Mouse (Mus musculus) megakaryocyte, embryonic 14.5 days (primary cell): ENCODE results near the gene Men1.

Experiments used
- FLI1 ChIP-seq: IDR thresholded peaks from 2 replicates; pipeline ENCODE4 v1.6.1; 2012; ENCODE audit warnings: low read length, inconsistent platforms, mixed read lengths
- GATA1 ChIP-seq: IDR thresholded peaks from 3 replicates; pipeline ENCODE4 v1.6.1; 2012; ENCODE audit warnings: mixed read lengths, low read length, inconsistent platforms, borderline replicate concordance

DNA sequence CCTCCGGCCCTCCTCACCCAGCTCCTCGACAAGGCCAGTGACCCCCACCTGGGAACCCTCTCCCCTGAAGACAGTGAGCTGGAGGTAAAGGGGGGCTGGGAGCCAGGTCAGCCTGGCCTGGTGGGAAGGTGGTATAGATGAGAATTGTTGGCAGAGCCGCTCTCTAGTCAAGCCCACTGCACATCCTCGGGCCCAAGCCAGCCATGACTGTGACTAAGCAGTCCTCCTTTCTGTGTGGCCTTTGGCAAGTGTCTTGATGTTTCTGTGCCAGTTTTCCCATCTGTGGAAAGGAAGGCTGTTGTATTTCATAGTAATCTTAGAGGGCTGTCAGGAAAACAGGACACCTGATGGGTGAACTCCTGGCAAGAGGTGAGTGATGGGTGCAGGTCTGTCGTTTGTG, 9.2 kb downstream of the Men1 start:
- no peak for TF ChIP-seq GATA1
- no peak for TF ChIP-seq FLI1
